Mouse (Mus musculus) cerebellum, adult 18-20 months (tissue): ENCODE results near the gene Gm17416.
A peak's percentile ranks its signal among the peaks of the same experiment; 100 is the strongest.

Experiments used
- DNase-seq, 2 experiments: peaks; one replicate each; pipeline ENCODE4 v3.0.0; 2021

Gene Gm17416

DNA sequence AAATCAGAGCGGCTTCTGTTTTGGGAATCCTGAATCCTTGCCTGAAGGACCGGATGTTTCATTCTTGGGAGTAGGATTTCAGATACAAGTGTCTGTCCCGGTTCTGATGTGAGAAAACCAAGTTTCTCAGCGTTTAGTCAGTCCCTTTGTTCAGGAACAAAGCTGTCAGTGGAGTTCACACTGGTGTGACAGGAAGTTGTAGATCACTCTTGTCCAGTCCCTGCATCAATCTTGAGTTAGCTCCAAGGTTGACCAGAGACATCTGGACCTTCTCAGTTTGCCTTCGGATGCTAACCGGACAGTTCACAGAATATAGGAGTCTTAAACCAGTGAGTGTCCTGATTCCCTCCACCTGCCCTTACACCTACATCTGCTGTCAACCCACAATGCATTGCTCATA is 38.6 kb downstream of the Gm17416 start:
- DNase-seq: no peak

DNA sequence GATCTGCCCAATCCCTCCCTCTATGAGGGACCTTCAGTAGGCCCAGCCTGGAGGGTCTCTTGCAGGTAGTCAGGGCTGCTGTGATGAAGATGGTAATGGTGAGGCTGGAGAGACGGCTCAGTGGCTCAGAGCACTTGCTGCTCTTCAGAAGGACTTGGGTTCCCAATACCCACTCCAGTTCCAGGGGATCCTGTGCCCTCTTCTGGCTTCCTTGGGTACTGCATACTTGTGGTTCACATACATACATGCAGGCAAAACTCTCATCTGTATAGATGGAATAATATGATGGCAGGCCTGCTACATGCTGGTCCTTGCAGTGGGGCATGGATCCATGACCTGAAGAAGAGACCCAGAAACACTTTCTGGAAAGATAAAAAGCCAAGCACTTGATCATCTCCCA is 39.6 kb downstream of the Gm17416 start:
- no peak for DNase-seq

DNA sequence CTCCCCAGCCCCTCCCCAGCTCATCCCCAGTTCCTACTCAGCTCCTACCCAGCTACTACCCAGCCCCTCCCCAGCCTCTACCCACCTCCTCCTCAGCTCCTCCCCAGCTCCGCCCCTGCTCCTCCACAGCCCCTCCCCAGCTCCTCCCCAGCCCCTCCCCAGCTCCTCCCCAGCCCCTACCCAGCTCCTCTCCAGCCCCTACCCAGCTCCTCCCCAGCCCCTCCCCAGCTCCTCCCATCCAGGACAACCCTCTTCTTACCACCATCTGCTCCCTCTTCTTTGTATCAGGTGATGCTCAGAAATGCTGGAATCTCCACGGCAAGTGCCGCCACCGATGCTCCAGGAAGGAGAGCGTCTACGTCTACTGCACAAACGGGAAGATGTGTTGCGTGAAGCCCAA is 43.1 kb downstream of the Gm17416 start:
- no peak for DNase-seq

GRCm38 (mm10) chr2:152615563-152615962 is 46.4 kb downstream of the Gm17416 start:
- DNase-seq: peak; percentile 12 to 13

DNA sequence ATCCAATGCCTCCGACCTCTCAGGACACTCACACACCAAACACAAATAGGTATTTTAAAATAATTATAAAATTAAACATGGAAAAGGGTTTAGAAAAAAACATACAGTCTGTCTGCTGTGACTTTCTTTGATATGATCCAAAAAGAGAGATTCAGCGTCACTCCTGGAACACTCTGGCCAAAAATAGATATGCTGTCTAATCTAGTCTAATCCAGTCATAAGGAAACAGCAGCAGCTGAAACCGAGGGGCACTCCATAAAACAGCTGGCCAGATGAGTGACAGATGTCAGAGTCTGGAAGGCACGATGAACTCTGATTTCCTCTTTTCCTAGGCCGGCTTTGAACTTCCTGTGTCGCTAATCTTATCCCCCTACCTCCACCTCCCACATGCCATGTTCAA is 47.3 kb downstream of the Gm17416 start:
- DNase-seq: no peak

- peak in 1 of 2 experiments; percentile 7 for DNase-seq
These were observed 48.2 kb downstream of the Gm17416 start for GRCm38 (mm10) chr2:152617374-152617773.
